Mouse (Mus musculus): Measurements from ENCODE around the gene Cdc42ep2.

Gene Cdc42ep2

DNA sequence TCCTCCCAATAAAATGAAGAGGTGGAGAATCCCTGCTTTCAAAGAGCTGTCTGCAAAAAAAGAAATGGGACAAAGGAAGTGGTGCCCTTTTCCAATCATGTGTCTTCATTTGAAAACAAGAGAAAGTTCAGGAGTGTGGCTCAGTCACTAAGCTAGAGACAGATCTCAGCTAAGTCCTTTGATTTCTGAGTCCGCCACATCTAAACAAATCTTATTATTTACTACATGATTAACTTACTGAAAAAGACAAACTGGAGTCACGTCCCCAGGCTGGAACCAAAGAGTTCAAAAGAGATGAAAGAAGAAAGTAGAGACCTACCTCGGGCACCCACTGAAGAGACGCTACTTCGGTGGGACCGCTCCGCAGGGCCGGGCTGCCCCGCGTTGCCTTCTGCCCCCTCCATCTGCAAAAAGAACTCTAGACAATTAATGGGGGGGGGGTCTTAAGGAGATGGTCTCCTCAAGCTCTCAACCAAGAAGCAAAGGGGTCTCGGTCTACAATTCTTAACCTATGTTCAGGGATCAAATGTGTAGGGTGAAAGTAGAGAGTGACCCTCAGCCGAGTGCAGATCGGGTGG is 50.1 kb downstream of the Cdc42ep2 start:
- no peak for DNase-seq (ENCODE audit: low read depth, low spot score)

DNA sequence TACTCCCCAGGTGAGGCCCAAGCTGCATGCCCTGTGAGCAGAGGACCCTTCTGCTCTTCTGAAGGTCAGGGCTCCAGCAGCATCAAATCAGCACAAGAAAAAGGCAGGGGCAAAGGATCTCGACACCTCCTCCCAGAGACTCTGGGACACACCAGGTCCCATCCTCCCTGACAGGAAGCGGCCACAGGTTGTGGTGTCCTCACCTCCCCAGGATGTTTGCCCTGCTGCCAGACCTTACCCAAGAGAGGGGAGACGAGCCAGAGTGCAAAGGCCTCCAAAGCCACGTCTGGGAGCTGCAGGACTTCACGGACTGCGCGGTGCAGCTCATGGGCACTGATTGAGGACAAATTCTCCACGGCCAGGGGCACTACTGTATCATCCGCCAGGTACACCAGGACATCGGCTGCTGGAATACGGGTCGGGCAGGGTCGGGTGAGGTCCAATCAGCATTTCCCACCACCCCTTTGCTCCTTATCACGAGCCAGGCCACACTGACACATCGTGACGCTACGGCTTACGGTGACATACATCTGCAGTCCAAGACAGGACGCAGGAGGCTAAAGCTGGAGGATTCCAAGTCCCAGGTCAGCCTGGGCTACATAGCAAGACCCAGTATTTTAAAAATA is 51.6 kb downstream of the Cdc42ep2 start:
- DNase-seq (ENCODE audit: low read depth, low spot score), result no peak

DNA sequence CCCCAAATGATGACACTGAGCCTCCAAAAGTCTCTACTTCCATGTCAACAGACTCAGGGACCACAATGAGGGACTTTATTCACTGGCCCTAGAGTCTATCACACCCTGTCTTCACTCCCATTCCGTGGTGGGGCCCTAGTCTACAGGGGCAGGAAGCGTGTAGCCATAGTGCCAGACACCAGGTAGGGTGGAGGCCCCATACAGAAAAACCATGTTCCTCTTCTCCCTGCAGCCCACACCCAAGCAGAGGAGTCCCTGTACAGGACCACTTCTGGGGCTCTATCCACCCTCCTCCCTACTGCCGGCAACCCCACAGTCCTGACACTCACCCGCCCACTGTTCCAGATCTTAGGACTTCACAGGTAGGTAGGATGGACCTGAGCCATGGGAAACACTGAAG is 52.1 kb downstream of the Cdc42ep2 start:
- DNase-seq (ENCODE audit: low read depth, low spot score), result no peak

DNA sequence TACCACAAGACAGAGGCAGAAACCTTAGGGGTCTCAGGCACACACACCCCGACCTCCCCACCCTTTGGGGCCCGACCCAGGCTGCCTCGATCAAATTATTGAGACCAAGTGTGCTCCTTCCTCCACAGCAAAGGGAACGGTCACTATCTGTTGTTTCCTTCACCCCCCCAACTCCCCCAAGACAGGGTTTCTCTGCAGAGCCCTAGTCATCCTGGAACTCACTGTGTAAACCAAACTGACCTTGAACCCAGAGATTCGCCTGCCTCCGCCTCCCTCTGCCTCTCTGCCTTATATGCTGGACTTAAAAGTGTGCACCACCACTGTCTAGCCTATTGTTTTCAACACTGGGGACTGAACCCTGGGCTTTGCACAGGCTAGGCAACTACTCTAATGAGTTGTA is 52.9 kb downstream of the Cdc42ep2 start:
- DNase-seq (ENCODE audit: low read depth, low spot score), result no peak

DNA sequence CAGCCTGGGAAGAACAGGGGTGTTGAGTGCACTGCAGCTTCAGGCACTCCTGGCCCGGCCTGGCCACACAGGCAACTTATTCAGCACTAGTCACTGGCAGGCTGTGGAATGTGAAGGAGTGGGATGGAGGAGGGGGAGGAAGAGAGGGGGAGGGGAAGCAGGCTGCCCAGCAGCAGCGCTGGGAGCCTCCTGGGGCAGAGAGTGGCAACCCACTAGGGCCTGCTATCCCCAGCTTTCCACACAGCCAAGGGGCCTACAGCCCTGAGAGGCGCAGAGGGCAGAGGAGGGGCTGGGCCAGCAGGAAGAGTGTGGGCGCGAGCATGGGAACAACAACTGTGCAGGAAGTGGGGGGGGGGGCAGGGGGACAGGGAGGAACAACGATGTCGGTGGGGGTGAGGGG is 53.3 kb downstream of the Cdc42ep2 start:
- no peak for DNase-seq (ENCODE audit: low read depth, low spot score)

DNA sequence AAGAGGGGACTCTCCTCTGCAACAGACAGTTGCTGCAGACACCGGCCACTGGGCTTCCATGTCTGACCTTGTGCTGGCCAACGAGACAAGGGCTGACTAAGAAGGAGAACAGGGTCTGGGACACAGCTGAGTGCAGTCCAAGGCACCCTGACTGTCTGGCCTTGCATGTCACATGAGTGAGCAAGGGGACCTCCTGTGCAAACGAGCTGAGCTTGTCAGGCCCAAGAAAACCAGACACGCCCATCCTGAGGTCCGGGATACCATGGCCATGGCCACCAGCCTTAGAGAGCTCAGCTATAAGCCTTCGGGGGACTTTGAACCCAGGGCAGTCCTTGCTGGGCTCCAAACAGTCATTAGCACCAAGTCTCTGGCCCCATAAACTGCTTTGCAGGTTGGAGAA is 56.5 kb downstream of the Cdc42ep2 start:
- DNase-seq (ENCODE audit: low read depth, low spot score), result no peak
